Mouse (Mus musculus) cerebellum, adult 2 months (tissue): ENCODE results near the gene Irf2.

ENCODE experiments used
- CTCF ChIP-seq: fragments of 200-500 bp; IDR thresholded peaks from 2 replicates; pipeline ENCODE4 v1.5.1; 2011; ENCODE audit warnings: low read depth, mild to moderate bottlenecking, control low read depth, low read length, moderate library complexity, borderline replicate concordance; ENCODE audit not compliant: insufficient read depth
- POLR2A ChIP-seq: fragments of 200-500 bp; IDR thresholded peaks from 2 replicates; pipeline ENCODE4 v1.6.1; 2011; ENCODE audit warnings: low read length, control low read depth, borderline replicate concordance; ENCODE audit not compliant: insufficient read depth

DNA sequence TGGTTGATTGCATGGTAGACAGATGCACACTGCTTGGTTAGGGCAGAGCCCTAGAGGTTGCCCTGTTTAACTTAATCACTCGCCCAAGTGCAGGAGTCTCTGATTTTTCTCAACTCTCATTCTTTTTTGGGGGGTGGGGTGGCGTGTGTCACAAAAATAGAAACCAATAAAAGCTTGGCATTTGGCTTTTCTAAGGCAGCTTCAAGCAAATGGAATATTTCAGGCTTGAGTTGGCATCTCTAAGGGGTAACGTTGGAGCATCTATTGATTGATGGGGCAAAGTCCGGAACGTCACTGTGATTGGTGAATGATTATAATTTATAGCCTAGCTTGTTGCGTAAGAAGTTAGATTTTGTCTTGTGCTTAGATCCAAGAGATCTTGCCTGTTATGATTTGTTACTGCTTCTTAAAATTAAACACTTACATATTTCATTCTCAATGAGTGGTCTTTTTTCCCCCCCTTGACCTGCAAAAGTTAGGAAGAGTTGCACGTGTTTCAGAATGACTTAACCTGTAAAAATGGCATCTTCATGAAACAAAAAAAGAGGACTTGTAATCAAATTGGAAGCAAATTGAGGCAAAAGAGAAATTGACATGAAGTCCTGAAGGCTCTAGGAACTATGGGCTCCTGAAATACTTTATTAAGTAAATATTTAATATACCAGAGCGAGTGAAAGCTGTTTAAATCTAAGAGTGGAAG is 2.6 kb downstream of the Irf2 start:
- TF ChIP-seq POLR2A = no peak
- TF ChIP-seq CTCF = no peak
